Mouse (Mus musculus): ENCODE measurements around the gene Tent4b.
A peak's percentile ranks its signal among the peaks of the same experiment; 100 is the strongest.

DNA sequence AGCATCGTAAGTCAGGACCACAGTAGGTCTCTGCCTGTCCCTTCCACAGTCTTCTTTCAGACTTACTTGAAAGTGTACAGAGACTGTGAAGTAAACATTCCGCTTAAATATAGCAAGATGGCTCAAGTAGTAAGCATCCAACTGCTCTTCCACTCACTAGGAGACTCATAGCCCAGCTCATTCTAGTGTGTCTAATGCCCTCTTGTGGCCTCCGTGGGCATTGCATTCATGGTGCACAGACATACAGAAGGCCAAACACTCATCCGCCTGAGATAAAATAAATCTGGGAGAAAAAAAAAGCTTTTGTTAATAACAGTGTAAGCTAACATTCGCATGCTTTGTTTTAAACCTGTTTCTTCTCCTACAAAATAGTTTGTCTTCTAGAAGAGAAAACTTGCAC, 37.6 kb upstream of the Tent4b start:
- TF ChIP-seq CTCF (IDR thresholded peaks at IDR 0.05) (peak; percentile 86), EP300 (IDR thresholded peaks at IDR 0.05) (no peak)
